Mouse (Mus musculus) liver, embryonic 14.5 days (tissue): ENCODE measurements at regions not wholly inside any gene's neighbourhood (a gene's known extent, or its start where the extent isn't known, plus 50 kb on each side); places are given as distances from the start of the nearest gene placed in this dataset.
A peak's percentile ranks its signal among the peaks of the same experiment; 100 is the strongest.

ENCODE experiments used
- ATAC-seq: fragments of 200-750 bp; cut with Nextera tagmentation; 2 replicates; pipeline ENCODE4 v1.8.0; 2017; ENCODE audit warnings: moderate number of reproducible peaks, mild to moderate bottlenecking, moderate library complexity; ENCODE audit not compliant: insufficient read depth
- DNase-seq, 3 experiments: peaks; one replicate each; pipeline ENCODE4 v3.0.0-alpha.2; 2012 to 2013; ENCODE audit warnings: low read depth in 3 of 3, low spot score in 3 of 3
- H3K27ac ChIP-seq: fragments of 300-500 bp; sonication (generic); 2 replicates; pipeline ENCODE4 v1.5.1; 2014; ENCODE audit warnings: moderate library complexity, mild to moderate bottlenecking, control low read depth, inconsistent platforms
- H3K27me3 ChIP-seq: fragments of 300-500 bp; sonication (generic); 2 replicates; pipeline ENCODE4 v1.6.1; 2014; ENCODE audit warnings: mild to moderate bottlenecking, low read length, moderate library complexity; ENCODE audit not compliant: control insufficient read depth, insufficient read depth
- H3K36me3 ChIP-seq: fragments of 300-500 bp; sonication (generic); replicated peaks from 2 replicates; pipeline ENCODE4 v1.6.1; 2014; ENCODE audit warnings: low read depth; ENCODE audit not compliant: control insufficient read depth, insufficient read depth
- H3K4me1 ChIP-seq, 2 experiments: fragments of 200-500 bp in 1 of 2; fragments of 300-500 bp in 1 of 2; sonication (generic) in 1 of 2; replicated peaks; 2 replicates each; pipeline ENCODE4 v1.6.1; 2012 to 2014; ENCODE audit warnings: antibody characterized with exemption in 1 of 2, inconsistent platforms in 1 of 2, low read length in 1 of 2; ENCODE audit not compliant: control insufficient read depth in 2 of 2, insufficient read depth in 2 of 2
- H3K4me2 ChIP-seq: fragments of 300-500 bp; sonication (generic); 2 replicates; pipeline ENCODE4 v1.6.1; 2014; ENCODE audit warnings: low read depth, mild to moderate bottlenecking, control low read depth, moderate library complexity
- H3K4me3 ChIP-seq, 2 experiments: fragments of 200-500 bp in 1 of 2; fragments of 300-500 bp in 1 of 2; sonication (generic) in 1 of 2; 2 replicates each; pipeline ENCODE4 v1.5.1; 2012 to 2014; ENCODE audit warnings: low read depth in 2 of 2, low read length in 2 of 2, mild to moderate bottlenecking in 2 of 2, control low read depth in 1 of 2, inconsistent platforms in 1 of 2, moderate library complexity in 1 of 2; ENCODE audit not compliant: insufficient read depth in 1 of 2
- H3K9ac ChIP-seq: fragments of 300-500 bp; sonication (generic); replicated peaks from 2 replicates; pipeline ENCODE4 v1.6.1; 2014; ENCODE audit warnings: mild to moderate bottlenecking, control low read depth, moderate library complexity
- H3K9me3 ChIP-seq: fragments of 300-500 bp; sonication (generic); 2 replicates; pipeline ENCODE4 v1.6.1; 2016; ENCODE audit warnings: low read length, mixed read lengths; ENCODE audit not compliant: control insufficient read depth
- CTCF ChIP-seq: IDR thresholded peaks from 2 replicates; pipeline ENCODE4 v1.5.1; 2016; ENCODE audit warnings: antibody characterized with exemption, low read depth, control low read depth
- EP300 ChIP-seq: IDR thresholded peaks from 2 replicates; pipeline ENCODE4 v1.6.1; 2016; ENCODE audit warnings: antibody characterized with exemption, low read depth
- WGBS: fragments of 180-500 bp; shearing (Covaris S2); extraction: QIAGEN DNeasy Blood & Tissue Kit; methylation state at CpG from one replicate; pipeline ENCODE4 v1.1.7; 2014; ENCODE audit not compliant: insufficient replicate concordance; 5-methylcytosine and 5-hydroxymethylcytosine counted together

DNA sequence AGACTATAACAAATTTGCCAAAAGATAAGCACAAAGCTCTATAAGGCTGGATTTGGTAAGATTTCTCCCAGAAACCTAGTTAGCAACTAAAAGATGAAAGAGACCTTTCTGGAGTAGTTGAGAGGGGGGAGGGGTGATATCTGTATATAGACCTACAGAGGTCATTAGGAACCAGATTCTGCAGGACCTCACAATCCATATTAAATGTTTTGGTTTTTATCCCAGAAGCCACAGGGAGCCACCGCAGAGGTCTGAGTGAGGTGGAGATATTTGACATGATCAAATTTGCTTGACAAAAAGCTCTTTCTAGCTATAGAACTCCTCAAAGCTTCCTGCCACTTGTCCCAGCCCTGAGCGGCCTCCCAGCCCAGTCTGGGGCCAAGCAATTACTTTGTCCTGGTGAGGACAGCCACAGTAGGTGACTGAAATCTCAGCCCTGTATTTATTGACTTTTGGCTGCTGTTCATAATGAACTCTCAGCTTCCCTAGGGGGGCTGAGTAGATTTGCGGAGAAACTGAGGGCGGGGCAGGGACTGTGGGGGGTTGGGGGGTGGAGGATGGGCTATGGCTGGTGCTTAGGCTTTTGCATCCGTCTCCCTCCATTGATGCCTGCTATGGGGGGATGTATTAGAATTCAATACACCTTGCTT is 128.5 kb downstream of the Gp2 start:
- no peaks in the 10 kb centered on the region for H3K4me1 ChIP-seq
- TF ChIP-seq EP300, result no peak
- TF ChIP-seq CTCF, result no peak
- H3K4me3 ChIP-seq, result no peak overlapping the region
- H3K27me3 ChIP-seq, result no peaks in the 10 kb centered on the region
- no peaks in the 10 kb centered on the region for H3K36me3 ChIP-seq
- WGBS, result 9% methylated on average over 5 of the region's 5 CpGs
- no peak overlapping the region for H3K27ac ChIP-seq
- no peak for DNase-seq
- ATAC-seq, result no peak
- H3K9me3 ChIP-seq, result no peaks in the 10 kb centered on the region
- H3K4me2 ChIP-seq, result no peak overlapping the region
- no peak overlapping the region for H3K9ac ChIP-seq

DNA sequence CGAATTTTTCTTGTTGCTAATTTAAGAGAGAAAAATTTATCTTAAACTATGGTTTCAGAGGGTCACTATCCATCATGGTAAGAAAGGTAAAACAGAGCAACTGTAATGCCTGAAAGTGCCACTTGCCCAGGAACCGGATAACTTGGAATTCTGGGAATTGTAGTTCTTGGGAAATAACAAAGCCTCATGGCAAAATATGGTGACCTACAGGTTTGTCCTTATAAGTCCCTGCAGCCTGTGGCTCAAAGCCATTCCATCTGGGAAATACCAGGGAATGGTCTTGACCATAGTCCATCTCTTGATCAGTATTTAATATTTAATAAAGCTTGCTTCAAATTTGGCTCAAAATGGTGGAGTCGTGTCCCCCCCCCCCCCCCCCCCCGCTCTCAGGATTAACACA is 111.9 kb upstream of the Gpr139 start:
- no peak overlapping the region for H3K4me3 ChIP-seq
- 42% methylated on average over 3 of the region's 4 CpGs for WGBS
- no peak for TF ChIP-seq CTCF
- TF ChIP-seq EP300, result no peak

DNA sequence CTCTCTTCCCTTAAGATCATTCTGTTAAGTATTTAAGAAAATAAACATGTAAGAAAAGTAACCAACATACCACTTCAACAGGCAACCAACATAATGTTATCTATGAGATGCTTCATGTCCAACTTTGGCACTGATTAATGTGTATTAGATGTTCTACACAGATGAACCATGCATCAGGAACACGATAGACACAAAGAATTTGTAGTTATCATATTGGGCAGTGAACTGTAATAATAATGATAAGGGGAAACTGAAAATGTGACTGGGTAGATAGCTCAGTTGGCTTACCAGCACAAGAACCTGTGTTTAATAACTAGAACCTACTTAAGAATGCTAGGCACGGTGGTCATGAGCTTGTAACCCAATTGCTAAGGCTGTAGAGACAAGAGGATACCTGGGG is 107.0 kb upstream of the Gpr139 start:
- ATAC-seq, result peak; percentile 31; the same call in 1 of the 2 replicates

More for the DNA sequence above, 111.9 kb upstream of the Gpr139 start:
- H3K27me3 ChIP-seq, result no peaks in the 10 kb centered on the region
- peaks cover 0 to 2% of the 10 kb centered on the region in 2 experiments; a peak in 1 of 4 replicates for H3K4me1 ChIP-seq
- no peak for ATAC-seq
- H3K9ac ChIP-seq, result no peak overlapping the region
- DNase-seq, result no peak
- no peak overlapping the region for H3K27ac ChIP-seq
- no peaks in the 10 kb centered on the region for H3K9me3 ChIP-seq
- no peak overlapping the region for H3K4me2 ChIP-seq
- no peaks in the 10 kb centered on the region for H3K36me3 ChIP-seq

DNA sequence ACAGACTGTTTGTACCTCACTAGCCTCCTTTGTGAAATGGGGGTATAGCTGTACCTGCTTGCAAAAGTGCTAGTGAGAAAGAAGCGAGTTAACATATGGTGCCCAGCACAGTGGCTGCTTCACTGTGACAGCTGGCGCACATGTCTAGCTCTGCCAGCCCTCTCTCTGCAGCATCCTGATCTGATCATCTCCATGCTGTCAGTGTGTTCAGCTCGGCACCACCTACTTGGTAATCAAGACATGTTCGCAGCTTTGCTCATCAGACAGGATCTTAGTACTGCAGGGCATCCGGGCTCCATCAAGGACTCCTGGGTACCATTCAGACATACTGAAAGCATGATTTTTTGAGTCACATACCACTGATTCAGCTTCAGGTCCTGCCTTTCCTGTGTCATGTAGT is 100.9 kb upstream of the Gpr139 start:
- H3K27ac ChIP-seq, result no peak overlapping the region
- H3K27me3 ChIP-seq, result no peaks in the 10 kb centered on the region
- TF ChIP-seq CTCF (no peak), EP300 (no peak)
- H3K9ac ChIP-seq, result no peak overlapping the region
- WGBS, result 69% methylated on average over 5 of the region's 5 CpGs
- no peaks in the 10 kb centered on the region for H3K36me3 ChIP-seq
- no peaks in the 10 kb centered on the region for H3K9me3 ChIP-seq
- H3K4me2 ChIP-seq, result no peak overlapping the region
- no peak for ATAC-seq
- peaks cover 10 to 13% of the 10 kb centered on the region in 2 experiments for H3K4me1 ChIP-seq
- DNase-seq, result no peak
- no peak overlapping the region for H3K4me3 ChIP-seq

More for the DNA sequence above, 107.0 kb upstream of the Gpr139 start:
- TF ChIP-seq EP300 (no peak), CTCF (no peak)
- whole genome bisulfite sequencing, result 31% methylated on average over 2 of the region's 2 CpGs
- Histone ChIP-seq H3K9ac (no peak overlapping the region), H3K36me3 (no peaks in the 10 kb centered on the region), H3K4me2 (no peak overlapping the region), H3K27me3 (no peaks in the 10 kb centered on the region), H3K27ac (no peak overlapping the region), H3K4me3 (no peak overlapping the region), H3K4me1 (peaks cover 0 to 2% of the 10 kb centered on the region in 2 experiments; a peak in 1 of 4 replicates), H3K9me3 (no peaks in the 10 kb centered on the region)
- no peak for DNase-seq

DNA sequence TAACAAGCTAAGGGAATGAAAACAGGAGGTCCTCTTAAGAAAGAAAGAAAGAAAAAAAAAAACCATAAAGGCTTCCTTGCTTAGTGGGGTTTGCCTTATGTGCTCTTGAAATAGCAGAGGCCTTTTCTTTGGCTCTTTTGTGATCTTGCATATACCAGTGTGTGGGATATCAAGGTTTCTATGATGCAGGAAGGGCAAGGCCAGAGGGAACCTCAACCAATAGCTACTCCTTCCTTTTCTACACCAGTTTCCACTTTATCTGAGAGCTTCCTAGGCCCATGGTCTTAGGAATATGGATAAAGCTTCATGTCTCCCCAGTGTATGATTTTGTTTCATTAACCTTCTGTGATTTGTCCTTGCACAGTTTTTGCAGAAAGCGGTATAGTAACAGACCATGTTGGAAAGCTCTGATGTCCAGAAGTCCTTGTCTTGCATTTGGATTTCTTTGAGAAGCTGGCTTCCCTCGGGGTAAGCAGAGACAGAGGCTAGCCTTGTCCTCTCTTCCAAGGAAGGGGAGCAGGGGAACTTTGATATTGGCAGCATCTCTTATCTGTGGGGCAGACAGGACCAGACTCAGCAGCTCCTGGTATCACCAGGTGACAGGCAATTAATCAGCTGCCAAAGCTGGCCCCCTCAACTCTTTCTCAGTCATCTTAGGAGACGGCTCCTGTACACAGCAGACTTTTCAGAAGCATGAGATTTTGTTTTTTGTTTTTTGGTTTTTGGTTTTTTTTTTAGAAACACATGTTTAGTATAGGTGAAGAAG is 95.7 kb upstream of the Gpr139 start:
- Histone ChIP-seq H3K9me3 (no peaks in the 10 kb centered on the region), H3K27ac (peak overlapping the region; percentile 83), H3K9ac (no peak overlapping the region; the same call in 1 of the 2 replicates), H3K4me2 (peak overlapping the region; percentile 59), H3K4me1 (peaks cover 13 to 28% of the 10 kb centered on the region in 2 experiments), H3K4me3 (no peak overlapping the region; a peak in 1 of 4 replicates), H3K36me3 (no peaks in the 10 kb centered on the region), H3K27me3 (no peaks in the 10 kb centered on the region)
- ATAC-seq (peak; percentile 95), DNase-seq (peak; percentile 60 to 64 (median 61))
- 35% methylated on average over 3 of the region's 3 CpGs for WGBS
- TF ChIP-seq CTCF (no peak), EP300 (peak; percentile 92)
